Mouse (Mus musculus) megakaryocyte, embryonic 14.5 days (primary cell): ENCODE measurements at regions not wholly inside any gene's neighbourhood (a gene's known extent, or its start where the extent isn't known, plus 50 kb on each side); places are given as distances from the start of the nearest gene placed in this dataset.

Source experiments
- FLI1 ChIP-seq: IDR thresholded peaks from 2 replicates; pipeline ENCODE4 v1.6.1; 2012; ENCODE audit warnings: low read length, inconsistent platforms, mixed read lengths
- GATA1 ChIP-seq: IDR thresholded peaks from 3 replicates; pipeline ENCODE4 v1.6.1; 2012; ENCODE audit warnings: mixed read lengths, low read length, inconsistent platforms, borderline replicate concordance

DNA sequence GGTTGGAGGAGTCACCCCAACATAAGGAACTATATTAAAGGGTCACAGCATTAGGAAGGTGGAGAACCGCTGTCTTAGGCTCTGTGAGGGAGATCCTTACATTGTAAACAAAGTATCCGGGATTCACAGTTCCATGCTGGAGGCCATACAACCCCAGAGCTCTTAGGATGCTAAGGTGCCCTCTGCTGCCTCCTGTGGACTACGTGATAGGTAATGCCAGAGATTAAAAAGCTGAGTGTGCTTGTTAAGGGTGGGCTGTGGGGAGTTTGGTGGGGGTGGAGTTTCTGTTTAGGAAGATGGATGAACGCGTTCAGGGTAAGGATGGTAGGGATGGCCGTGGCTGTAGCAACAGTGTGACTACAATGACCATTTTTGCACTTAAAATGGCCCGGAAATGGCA is 148.4 kb upstream of the Ubl3 start:
- TF ChIP-seq GATA1, result no peak
- no peak for TF ChIP-seq FLI1
